Mouse (Mus musculus): ENCODE data around the gene Vash1.

GRCm38 (mm10) chr12:86714026-86714425 lies 35.5 kb downstream of the Vash1 start:
- TF ChIP-seq CTCF (IDR thresholded peaks at IDR 0.05; ENCODE audit: low read depth, low read length) (no peak), POLR2A (IDR thresholded peaks at IDR 0.05; ENCODE audit: extremely low read depth, insufficient read depth, low read length) (no peak)
